Mouse (Mus musculus) embryo, embryonic 11.5 days (tissue): Measurements from ENCODE around the gene Ptpn12.
"Not testable (repeated sequence)": the region's sequence is repeated elsewhere in the genome, so short reads cannot be mapped to it uniquely, and the experiment has no call there.

ENCODE experiments used
- DNase-seq: peaks from one replicate; pipeline ENCODE4 v3.0.0-alpha.2; 2012; ENCODE audit warnings: low read depth, low spot score

The Ptpn12 gene

DNA sequence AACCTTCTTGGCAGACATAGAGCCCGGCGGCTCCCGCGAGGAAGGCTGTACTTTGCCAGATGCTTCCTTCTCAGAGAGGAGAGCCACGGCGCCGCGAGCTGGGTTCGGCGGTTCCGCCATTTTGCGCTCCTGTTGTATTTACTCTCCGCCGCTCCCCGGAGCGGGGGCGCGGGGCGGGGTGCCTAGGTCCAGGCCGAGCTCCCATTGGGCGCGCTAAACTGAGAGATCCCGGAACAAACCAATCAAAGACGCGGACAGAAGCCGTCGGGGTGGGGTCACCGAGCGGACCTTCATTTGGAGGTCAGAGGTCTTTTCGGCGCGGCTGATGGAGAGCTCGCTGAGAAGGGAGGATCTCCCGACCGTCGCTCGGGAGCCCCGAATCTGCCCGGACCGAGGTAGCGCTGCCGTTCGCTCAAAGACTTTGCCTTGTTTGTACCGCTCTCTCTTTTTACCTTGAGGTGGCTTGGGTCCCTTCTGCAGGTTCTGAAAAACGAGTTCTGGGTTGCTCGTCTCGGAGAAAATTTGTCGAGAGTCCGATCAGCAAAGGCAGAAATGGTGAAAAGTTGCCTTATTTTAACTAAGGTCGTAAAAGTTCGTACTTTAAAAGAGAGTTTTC is 103.9 kb downstream of the Ptpn12 start:
- peak; percentile 94 for DNase-seq

- peak; percentile 34 for DNase-seq
These were observed 104.7 kb downstream of the Ptpn12 start for GRCm38 (mm10) chr5:20950855-20951650.

GRCm38 (mm10) chr5:20950516-20950854 is 105.2 kb downstream of the Ptpn12 start:
- DNase-seq: no peak

DNA sequence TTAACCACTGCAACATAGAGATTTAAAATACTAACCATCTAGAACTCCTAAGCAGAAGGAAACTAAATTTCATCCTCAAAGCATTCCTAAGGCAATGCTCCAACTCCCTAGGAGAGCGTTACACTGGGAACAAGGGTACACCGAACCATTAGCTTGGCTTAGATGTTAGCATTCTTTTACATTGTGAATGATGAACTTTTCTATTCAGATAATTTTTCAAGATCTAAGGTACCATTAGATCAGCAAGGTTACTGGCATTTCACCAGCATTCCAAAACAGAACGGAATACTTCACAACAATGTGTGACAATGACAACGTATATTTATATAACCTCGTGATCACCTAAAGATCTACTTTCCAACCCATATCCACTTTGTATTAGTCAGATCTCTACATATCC is 105.6 kb downstream of the Ptpn12 start:
- no peak for DNase-seq

- no peak for DNase-seq
These were observed 108.8 kb downstream of the Ptpn12 start for GRCm38 (mm10) chr5:20946906-20947305.

DNA sequence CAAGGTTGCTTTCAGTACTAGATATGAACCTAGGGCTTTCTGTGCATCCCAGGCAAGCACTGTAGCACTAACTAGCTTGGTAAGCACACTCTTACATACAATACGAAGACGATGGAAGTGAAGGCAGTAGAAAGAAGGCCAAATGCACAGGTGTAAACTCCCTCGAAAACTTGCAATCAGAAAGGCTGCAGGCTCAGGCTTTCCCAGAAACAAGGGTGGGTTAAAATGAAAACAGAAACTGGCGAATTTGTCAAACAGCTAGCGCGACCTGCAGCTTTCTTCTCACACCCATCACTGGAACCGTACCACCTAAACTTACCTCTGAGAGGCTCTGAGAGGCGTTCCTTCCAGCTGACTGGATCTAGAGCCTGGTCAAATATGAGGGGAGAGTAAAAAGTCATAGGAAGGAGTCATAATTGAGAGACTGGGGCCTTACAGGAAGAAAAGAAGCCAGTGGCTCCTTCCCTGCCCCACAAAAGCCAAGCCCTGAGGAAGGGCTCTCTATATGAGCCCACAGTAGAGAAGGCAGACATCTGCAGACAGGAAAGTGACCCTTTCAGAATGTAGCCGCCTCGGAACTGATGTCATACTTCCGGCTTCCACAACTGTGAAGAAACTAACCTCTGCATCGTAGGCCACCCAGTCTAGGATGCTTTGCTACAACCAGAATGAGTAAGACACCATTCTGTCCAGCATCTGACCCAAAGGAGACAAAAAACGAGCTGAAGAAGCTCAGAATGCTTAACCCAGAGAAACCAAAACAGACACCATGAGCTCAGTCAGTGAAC is 110.6 kb downstream of the Ptpn12 start:
- DNase-seq: no peak

DNA sequence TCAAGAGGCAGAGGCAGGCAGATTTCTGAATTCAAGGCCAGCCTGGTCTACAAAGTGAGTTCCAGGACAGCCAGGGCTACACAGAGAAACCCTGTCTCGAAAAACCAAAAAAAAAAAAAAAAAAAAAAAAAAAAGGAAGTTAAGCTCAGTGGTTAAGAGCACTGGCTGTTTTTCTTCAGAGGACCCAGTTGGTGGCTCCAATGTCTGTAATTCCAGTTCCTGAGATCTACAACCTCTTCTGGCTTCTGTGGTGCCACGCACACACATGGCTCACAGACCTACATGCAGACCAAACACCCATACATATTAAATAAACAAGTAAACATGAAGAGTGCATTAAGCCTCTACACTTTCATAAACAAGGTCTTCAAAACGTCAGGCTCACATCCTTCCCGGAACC is 111.9 kb downstream of the Ptpn12 start:
- not testable (repeated sequence) for DNase-seq

DNA sequence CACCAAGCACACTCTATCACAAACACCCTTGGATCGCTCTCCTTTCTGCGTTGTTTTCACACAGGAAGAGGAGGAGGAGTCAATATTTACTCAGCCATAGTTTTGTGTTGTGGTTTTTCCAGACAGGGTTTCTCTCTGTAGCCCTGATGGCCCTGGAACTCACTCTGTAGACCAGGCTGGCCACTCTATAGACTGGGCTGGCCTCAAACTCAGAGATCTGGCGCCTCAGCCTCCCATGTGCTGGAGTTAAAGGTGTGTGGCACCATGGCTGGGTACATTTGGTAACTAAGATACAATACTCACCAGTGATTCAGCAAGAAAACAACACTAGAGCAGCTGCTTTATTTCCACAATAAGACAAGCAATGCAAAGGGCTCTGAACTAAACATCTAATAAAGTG is 113.2 kb downstream of the Ptpn12 start:
- DNase-seq: no peak

DNA sequence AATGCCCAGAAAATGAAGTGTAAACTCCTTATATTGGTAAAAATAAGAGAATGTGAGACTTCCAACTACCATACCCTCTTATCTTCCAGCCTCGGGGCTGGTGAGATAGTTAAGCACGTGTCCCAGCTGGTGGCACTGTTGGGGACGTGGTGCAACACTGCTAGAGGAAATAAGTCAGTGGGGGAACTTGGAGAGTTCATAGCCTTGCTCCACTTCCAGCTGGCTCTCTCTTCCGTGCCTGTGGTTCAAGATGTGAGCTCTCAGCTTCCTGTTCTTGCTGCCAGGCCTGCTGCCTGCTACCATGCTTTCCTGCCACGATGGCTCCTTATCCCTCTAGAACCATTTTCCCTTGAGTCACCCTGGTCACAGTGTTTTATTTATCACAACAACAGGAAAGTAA is 114.5 kb downstream of the Ptpn12 start:
- no peak for DNase-seq

GRCm38 (mm10) chr5:20940696-20941095 is 115.0 kb downstream of the Ptpn12 start:
- DNase-seq: no peak

DNA sequence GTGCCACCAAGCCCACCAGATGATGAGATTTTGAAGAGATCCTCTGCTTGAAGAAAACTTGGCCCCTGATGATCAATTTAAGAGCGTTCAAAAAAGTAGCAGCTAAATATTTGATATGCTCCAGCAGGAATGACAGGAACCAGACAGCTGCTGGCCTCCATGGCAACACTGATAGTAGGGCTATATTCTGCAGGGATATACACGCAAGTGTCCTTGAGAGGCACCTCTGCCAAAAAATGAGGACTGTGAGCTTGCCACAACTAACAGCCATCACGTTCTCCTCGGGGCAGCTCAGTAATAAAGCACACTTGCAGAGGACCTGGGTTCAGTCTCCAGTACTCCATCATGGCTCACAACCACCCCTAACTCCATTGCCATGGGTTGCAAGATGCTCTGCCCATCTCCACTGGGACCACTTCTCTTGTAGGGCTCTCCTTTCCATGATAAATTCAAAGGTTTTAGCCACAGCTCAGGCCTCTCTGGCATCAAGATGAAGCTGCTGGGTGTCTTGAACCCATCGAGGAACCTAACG is 115.6 kb downstream of the Ptpn12 start:
- DNase-seq: no peak

DNA sequence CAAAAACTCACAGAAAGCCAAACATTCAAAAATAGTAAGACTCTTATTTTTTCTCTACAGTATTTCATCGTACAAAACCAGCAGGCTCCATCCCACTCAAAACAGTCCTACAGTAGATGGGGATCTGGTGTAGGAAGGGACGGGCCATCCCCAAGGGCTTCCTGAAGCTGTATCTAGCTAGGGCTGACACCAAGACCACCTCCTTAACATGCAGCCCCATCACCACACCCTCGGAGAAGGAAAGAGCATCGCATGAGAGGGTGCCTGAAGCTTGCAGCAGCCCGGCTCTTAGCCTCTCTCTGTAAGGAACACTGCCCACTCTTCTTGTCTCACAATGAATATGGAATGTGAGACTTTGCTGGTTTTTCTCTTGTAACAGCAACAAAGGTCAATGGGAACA is 117.2 kb downstream of the Ptpn12 start:
- DNase-seq: no peak
